Mouse (Mus musculus) ES-E14 (cell line): ENCODE results near the gene Lypd6.

Experiments used
- HCFC1 ChIP-seq: IDR thresholded peaks from 2 replicates; pipeline ENCODE4 v1.6.1; 2012; ENCODE audit warnings: low read length, inconsistent platforms, borderline replicate concordance; ENCODE audit not compliant: insufficient read depth
- MAFK ChIP-seq: IDR thresholded peaks from 2 replicates; pipeline ENCODE4 v1.6.1; 2014; ENCODE audit warnings: mild to moderate bottlenecking, low read depth, low read length, inconsistent platforms; ENCODE audit not compliant: insufficient read depth
- ZC3H11A ChIP-seq: IDR thresholded peaks from 2 replicates; pipeline ENCODE4 v1.6.1; 2012; ENCODE audit warnings: low read depth, mild to moderate bottlenecking, inconsistent platforms, low read length, borderline replicate concordance
- ZNF384 ChIP-seq: IDR thresholded peaks from 2 replicates; pipeline ENCODE4 v1.6.1; 2012; ENCODE audit warnings: low read depth, low read length, inconsistent platforms

DNA sequence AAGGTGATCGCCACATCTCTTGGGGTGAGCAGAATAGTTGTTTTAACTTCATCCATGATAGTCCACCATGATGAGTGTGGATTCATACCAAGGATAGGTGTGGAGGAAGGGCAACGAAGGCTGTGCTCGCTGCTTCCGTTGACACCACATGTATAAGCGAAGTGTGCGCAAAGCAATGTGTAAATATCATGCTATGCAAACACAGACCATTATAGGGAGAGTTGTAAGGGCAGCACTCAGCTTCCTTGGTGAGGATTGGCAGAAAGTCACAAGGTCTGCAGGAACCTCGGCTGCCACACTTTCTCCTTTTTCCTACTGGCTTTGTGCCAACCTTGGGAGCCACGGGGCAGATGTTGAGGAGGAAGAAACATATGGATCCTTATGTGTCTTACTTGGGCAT lies 97.4 kb downstream of the Lypd6 start:
- TF ChIP-seq ZNF384 (no peak), ZC3H11A (no peak), MAFK (no peak), HCFC1 (no peak)
